Mouse (Mus musculus) kidney, embryonic 15.5 days (tissue): ENCODE measurements around the gene Slc17a9. TPM values are rescaled to one million over a fixed set of nuclear protein-coding genes. Genes with fewer than 3 reads are reported as not detected.

Experiments
- ATAC-seq: fragments of 200-750 bp; cut with Nextera tagmentation; replicated peaks from 2 replicates; pipeline ENCODE4 v1.8.0; 2017; ENCODE audit warnings: moderate TSS enrichment; ENCODE audit not compliant: low FRiP score
- H3K27ac ChIP-seq: fragments of 300-500 bp; sonication (generic); 2 replicates; pipeline ENCODE4 v1.5.1; 2015; ENCODE audit warnings: mild to moderate bottlenecking, inconsistent platforms
- H3K27me3 ChIP-seq: fragments of 300-500 bp; sonication (generic); 2 replicates; pipeline ENCODE4 v1.6.1; 2015; ENCODE audit warnings: inconsistent platforms
- H3K36me3 ChIP-seq: fragments of 300-500 bp; sonication (generic); 2 replicates; pipeline ENCODE4 v1.6.1; 2015; ENCODE audit warnings: inconsistent platforms
- H3K4me1 ChIP-seq: fragments of 300-500 bp; sonication (generic); 2 replicates; pipeline ENCODE4 v1.6.1; 2015; ENCODE audit warnings: inconsistent platforms
- H3K4me2 ChIP-seq: fragments of 300-500 bp; sonication (generic); 2 replicates; pipeline ENCODE4 v1.6.1; 2015; ENCODE audit warnings: moderate library complexity, mild to moderate bottlenecking, inconsistent platforms
- H3K4me3 ChIP-seq: fragments of 300-500 bp; sonication (generic); replicated peaks from 2 replicates; pipeline ENCODE4 v1.5.1; 2015; ENCODE audit warnings: mild to moderate bottlenecking, inconsistent platforms
- H3K9ac ChIP-seq: fragments of 300-500 bp; sonication (generic); 2 replicates; pipeline ENCODE4 v1.6.1; 2015; ENCODE audit warnings: mild to moderate bottlenecking, inconsistent platforms
- H3K9me3 ChIP-seq: fragments of 300-500 bp; sonication (generic); replicated peaks from 2 replicates; pipeline ENCODE4 v1.6.1; 2016; ENCODE audit warnings: inconsistent platforms
- WGBS: fragments of 180-500 bp; shearing (Covaris S2); methylation state at CpG from one replicate; pipeline ENCODE4 v1.1.7; 2015; ENCODE audit warnings: mixed read lengths; 5-methylcytosine and 5-hydroxymethylcytosine counted together
- polyA plus RNA-seq: library from polyadenylated mRNA; unstranded; fragments of >200 nt; fragmentation: Nextera tagmentation; extraction: Ambion mirVana; gene quantifications from 2 replicates; pipeline ENCODE4 v1.2.1, GENCODE M21; 2015

Gene Slc17a9
- polyA plus RNA-seq, 1 experiment from 2014 or later: 0.58 TPM

DNA sequence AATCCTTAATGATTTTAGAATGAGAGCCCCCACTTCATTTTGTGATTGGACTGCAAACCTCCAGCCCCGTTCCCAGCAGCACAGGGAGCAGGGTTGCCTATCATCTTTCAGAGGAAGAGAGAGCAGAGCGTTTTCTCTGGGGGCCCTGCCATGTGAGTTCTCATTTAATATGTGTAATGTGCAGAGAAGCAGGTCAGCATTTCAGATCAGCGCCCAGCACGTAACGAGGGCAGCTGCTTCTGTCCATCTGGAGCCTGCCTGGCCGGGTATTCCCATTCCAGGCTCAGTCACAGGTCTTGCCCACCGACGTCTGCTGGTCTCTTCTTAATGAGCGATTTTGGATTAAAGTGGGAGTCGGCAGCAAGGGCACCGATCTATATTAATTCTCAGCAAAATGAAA lies 39.9 kb downstream of the Slc17a9 start:
- no peak overlapping the region for H3K4me2 ChIP-seq
- no peaks in the 10 kb centered on the region for H3K4me1 ChIP-seq
- peaks cover 16% of the 10 kb centered on the region for H3K27me3 ChIP-seq
- no peaks in the 10 kb centered on the region for H3K36me3 ChIP-seq
- no peak overlapping the region for H3K27ac ChIP-seq
- 71% methylated on average over 11 of the region's 11 CpGs for WGBS
- no peak overlapping the region for H3K9ac ChIP-seq
- ATAC-seq: no peak
- no peaks in the 10 kb centered on the region for H3K9me3 ChIP-seq
- H3K4me3 ChIP-seq: no peak overlapping the region

DNA sequence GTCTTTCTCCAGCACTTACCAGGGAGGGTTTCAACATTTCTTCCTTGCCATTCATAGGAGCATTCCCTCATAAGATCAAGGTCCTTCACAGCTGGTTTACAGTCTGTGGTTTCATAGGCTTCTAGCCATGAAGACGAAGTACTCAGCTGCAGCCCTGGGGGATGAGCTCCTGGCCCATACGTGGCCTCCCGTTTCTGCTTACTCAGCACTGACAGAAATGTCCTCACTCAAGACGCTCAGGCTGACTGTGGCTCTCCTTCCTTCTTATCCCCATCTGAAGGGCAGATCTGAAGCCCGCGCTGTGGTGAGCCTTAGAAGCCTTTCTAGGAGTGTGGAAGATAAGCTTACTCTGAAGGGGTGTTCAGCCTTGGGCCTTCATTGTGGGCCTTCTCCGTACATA lies 40.6 kb downstream of the Slc17a9 start:
- no peak overlapping the region for H3K27ac ChIP-seq
- no peak overlapping the region for H3K9ac ChIP-seq
- 75% methylated on average over 7 of the region's 7 CpGs for WGBS
- H3K36me3 ChIP-seq: no peaks in the 10 kb centered on the region
- H3K27me3 ChIP-seq: peaks cover 23% of the 10 kb centered on the region
- H3K9me3 ChIP-seq: no peaks in the 10 kb centered on the region
- no peaks in the 10 kb centered on the region for H3K4me1 ChIP-seq
- H3K4me2 ChIP-seq: no peak overlapping the region
- H3K4me3 ChIP-seq: no peak overlapping the region
- ATAC-seq: no peak

DNA sequence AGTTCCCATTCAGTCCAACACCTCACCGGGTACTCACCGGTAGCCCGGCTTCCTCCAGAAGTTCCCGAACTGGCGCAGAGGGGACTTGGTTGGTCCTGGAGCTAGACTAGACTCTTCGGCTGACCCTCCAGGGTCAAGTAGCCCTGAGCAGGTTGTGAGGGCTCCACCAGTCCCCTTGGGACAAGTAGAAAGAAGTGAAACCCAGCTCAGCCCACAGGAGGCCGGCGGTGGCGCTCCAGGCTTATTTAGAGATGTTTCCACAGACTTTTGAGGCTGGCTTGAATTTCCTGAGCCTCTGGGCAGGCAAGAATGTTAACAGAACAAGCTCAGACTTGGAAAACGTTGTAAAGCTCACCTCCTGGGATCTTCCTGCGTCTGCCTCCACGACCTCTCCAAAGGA lies 50.2 kb downstream of the Slc17a9 start:
- no peak overlapping the region for H3K9ac ChIP-seq
- no peaks in the 10 kb centered on the region for H3K9me3 ChIP-seq
- peaks cover 11% of the 10 kb centered on the region for H3K4me1 ChIP-seq
- H3K27ac ChIP-seq: no peak overlapping the region
- 3% methylated on average over 12 of the region's 12 CpGs for WGBS
- H3K4me3 ChIP-seq: no peak overlapping the region
- ATAC-seq: no peak
- no peak overlapping the region for H3K4me2 ChIP-seq
- H3K27me3 ChIP-seq: peaks cover 100% of the 10 kb centered on the region
- no peaks in the 10 kb centered on the region for H3K36me3 ChIP-seq

DNA sequence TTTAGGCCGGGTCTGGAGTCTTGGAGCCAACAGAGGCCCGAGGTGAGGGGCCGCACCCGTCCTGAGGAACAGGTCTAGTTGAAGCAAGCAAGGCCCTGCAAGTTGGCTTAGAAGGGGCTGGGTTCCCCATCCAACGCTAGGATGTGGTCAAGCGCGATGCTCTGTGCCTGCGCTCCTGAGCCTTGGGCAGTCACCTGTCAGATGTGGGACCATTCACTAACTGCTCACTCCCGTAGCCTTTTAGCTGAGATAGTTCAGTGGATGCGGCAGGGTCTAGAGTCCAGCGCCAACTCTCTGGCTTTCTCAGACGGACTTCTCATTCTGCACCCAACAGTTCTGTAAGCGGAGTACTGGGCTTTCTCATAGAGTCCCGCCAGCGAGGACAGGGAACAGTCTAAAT lies 50.6 kb downstream of the Slc17a9 start:
- Histone ChIP-seq H3K9me3 (no peaks in the 10 kb centered on the region), H3K27ac (no peak overlapping the region), H3K4me2 (no peak overlapping the region), H3K36me3 (no peaks in the 10 kb centered on the region), H3K27me3 (peaks cover 98% of the 10 kb centered on the region), H3K9ac (no peak overlapping the region), H3K4me3 (no peak overlapping the region), H3K4me1 (peaks cover 11% of the 10 kb centered on the region)
- WGBS: 3% methylated on average over 15 of the region's 15 CpGs
- ATAC-seq: no peak

GRCm38 (mm10) chr2:180776793-180777192 lies 51.7 kb downstream of the Slc17a9 start, which contains the start of gene Bhlhe23:
Bhlhe23 (minus strand) TSS chr2:180776900.
- ATAC-seq: no peak
- no peaks in the 10 kb centered on the region for H3K9me3 ChIP-seq
- peaks cover 98% of the 10 kb centered on the region for H3K27me3 ChIP-seq
- 1% methylated on average over 28 of the region's 28 CpGs for WGBS
- no peak within 1 kb of the TSS for H3K9ac ChIP-seq
- H3K4me3 ChIP-seq: peak within 1 kb of the TSS; percentile 23
- H3K4me1 ChIP-seq: peaks cover 11% of the 10 kb centered on the region
- peak within 1 kb of the TSS; percentile 41 for H3K4me2 ChIP-seq
- no peaks in the 10 kb centered on the region for H3K36me3 ChIP-seq
- H3K27ac ChIP-seq: no peak within 1 kb of the TSS

DNA sequence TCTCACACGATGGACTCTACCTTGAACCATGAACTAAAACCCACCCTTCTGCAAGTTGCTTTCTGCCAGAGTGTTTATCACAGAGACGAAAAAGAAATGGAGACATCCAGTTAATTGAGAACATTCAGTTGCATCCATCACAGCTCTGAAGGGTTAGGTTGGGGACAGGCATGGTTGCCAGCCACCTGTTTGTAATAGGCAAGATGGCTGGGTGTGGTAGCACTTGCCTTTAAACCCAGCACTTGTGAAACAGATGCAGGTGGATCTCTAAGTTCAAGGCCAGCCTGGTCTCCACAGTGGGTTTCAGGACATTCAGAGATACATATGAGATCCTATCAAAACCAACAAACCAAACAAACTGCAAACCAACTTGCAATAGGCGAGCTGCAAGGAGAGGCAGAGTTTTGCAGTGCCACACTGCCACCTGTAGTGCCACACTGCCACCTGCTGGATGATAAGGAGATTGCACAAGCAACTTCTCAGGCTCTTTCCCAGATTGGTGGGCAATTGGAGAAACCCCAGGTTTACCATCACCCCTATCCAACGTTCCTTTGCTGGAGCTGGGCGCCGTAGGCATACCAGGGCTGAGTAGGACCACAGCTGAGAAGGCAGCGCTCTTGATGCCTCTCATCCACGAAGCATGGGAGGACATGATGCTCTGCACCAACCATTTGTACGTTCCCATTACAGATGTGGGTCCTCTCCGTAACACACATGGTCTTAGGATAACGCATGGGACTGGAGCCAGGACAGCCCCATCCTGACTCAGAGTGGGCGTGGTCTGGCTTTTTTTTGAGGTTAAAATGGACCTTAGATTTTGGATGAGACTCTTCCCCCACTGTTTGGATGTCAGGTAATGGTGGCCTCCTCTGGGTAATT lies 54.4 kb downstream of the Slc17a9 start:
- H3K9ac ChIP-seq: no peak overlapping the region
- H3K27ac ChIP-seq: no peak overlapping the region
- no peaks in the 10 kb centered on the region for H3K36me3 ChIP-seq
- ATAC-seq: 0 out of 2 replicates have a peak, but pooled peaks have one; percentile 22
- H3K9me3 ChIP-seq: no peaks in the 10 kb centered on the region
- no peak overlapping the region for H3K4me3 ChIP-seq
- peaks cover 11% of the 10 kb centered on the region for H3K4me1 ChIP-seq
- 22% methylated on average over 12 of the region's 12 CpGs for WGBS
- H3K27me3 ChIP-seq: peaks cover 78% of the 10 kb centered on the region
- H3K4me2 ChIP-seq: no peak overlapping the region

DNA sequence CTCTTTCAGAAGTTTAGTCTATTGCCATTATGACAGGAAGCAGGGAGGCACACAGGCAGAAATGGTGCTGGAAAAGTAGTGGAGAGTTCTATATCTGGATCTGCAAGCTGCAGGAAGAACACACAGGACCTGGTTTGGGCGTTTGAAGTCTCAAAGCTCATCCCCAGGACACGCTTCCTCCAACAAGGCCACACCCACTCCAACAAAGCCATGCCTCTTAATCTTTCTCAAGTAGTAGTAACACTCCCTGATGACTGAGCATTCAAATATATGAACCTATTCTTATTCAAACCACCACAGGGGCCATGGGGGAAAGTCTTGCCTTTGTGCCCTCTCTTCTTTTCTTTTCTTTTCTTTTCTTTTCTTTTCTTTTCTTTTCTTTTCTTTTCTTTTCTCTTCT lies 55.2 kb downstream of the Slc17a9 start:
- WGBS: 6% methylated on average over 2 of the region's 2 CpGs
- Histone ChIP-seq H3K9me3 (no peaks in the 10 kb centered on the region), H3K27ac (no peak overlapping the region), H3K4me1 (peaks cover 11% of the 10 kb centered on the region), H3K4me3 (no peak overlapping the region), H3K36me3 (no peaks in the 10 kb centered on the region), H3K4me2 (no peak overlapping the region), H3K27me3 (peaks cover 70% of the 10 kb centered on the region), H3K9ac (no peak overlapping the region)
- ATAC-seq: no peak

DNA sequence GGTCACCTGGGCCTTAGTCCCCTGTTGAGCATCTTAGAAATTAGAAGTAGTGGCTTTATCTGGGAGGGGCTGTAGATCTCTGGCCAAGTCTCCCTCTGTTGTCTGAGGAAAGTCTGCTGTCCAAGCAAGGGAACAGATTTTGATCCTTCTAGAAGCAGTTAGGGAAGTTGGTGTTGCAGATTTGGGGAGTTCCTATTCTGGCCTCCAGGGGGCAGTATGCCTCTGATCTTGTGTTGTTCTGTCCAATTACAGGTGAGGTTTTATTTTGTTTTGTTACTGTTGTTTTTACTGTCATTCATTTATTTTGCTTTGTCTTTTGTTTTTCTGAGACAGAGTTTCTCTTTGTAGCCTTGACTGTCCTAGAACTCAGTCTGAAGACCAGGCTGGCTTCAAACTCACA lies 61.7 kb downstream of the Slc17a9 start:
- Histone ChIP-seq H3K9ac (no peak overlapping the region), H3K27ac (no peak overlapping the region), H3K27me3 (peaks cover 47% of the 10 kb centered on the region), H3K4me1 (no peaks in the 10 kb centered on the region), H3K9me3 (no peaks in the 10 kb centered on the region), H3K4me3 (no peak overlapping the region), H3K4me2 (no peak overlapping the region), H3K36me3 (no peaks in the 10 kb centered on the region)
- ATAC-seq: no peak

DNA sequence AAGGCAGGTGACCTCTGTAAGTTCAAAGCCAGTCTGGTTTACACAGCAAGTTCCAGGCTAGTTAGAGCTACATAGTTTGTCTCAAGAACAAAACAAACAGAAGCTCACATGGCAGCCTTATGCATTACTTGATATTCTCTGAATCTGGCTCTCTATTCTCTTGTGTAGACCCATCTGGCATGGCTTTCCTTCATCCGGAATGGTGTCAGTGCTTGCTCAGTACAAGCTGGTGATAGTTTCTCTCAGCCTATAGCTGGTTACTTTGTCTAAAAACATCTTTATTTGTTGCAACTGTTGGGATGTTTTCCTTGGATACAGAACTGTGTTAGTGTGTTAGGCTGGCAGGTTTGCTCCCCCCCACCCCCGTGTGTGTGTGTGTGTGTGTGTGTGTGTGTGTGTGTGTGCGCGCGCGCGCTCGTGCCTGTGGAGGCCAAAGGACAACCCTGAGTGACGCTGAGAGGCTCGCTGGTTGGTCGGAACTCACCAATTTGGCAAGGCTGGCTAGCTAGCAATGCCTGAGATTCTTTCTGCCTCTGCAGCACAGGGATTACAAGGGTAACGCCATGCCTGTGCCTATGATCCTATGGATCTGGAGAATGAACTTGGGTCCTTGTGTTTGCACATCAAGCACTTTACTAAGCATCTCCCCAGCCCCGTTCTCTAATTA lies 62.6 kb downstream of the Slc17a9 start:
- H3K4me3 ChIP-seq: no peak overlapping the region
- H3K4me1 ChIP-seq: no peaks in the 10 kb centered on the region
- 72% methylated on average over 13 of the region's 13 CpGs for WGBS
- H3K9me3 ChIP-seq: no peaks in the 10 kb centered on the region
- H3K9ac ChIP-seq: no peak overlapping the region
- peaks cover 48% of the 10 kb centered on the region for H3K27me3 ChIP-seq
- H3K27ac ChIP-seq: no peak overlapping the region
- H3K4me2 ChIP-seq: no peak overlapping the region
- no peak for ATAC-seq
- no peaks in the 10 kb centered on the region for H3K36me3 ChIP-seq

- no peaks in the 10 kb centered on the region for H3K36me3 ChIP-seq
- H3K27ac ChIP-seq: no peak overlapping the region
- 15% methylated on average over 2 of the region's 2 CpGs for WGBS
- no peak overlapping the region for H3K9ac ChIP-seq
- H3K27me3 ChIP-seq: peaks cover 48% of the 10 kb centered on the region
- H3K4me3 ChIP-seq: no peak overlapping the region
- no peak for ATAC-seq
- H3K4me1 ChIP-seq: no peaks in the 10 kb centered on the region
- H3K4me2 ChIP-seq: no peak overlapping the region
- H3K9me3 ChIP-seq: no peaks in the 10 kb centered on the region
These were observed 63.3 kb downstream of the Slc17a9 start for GRCm38 (mm10) chr2:180788386-180788785.

DNA sequence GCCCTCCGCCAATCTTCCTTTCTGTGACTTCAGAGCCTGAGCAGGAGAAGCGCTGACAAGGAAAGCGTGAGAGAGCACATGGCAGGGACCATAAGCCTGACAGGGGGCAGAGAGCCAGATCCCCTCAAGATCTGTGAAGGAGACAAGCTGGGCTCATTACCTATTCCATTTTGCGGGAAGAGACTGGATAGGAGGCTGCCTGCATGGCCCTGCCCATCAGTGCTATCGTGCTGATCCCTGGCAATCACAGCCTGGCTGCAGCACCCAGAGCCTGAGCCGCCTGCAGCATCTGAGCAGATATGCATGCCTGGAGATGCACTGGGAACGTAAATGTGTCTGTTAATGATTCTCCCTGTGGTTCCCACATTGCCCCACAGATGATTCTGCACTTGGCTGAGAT lies 63.8 kb downstream of the Slc17a9 start:
- WGBS: 13% methylated on average over 6 of the region's 7 CpGs
- no peak overlapping the region for H3K27ac ChIP-seq
- no peak overlapping the region for H3K9ac ChIP-seq
- H3K27me3 ChIP-seq: peaks cover 44% of the 10 kb centered on the region
- no peaks in the 10 kb centered on the region for H3K4me1 ChIP-seq
- no peak for ATAC-seq
- no peak overlapping the region for H3K4me2 ChIP-seq
- H3K9me3 ChIP-seq: no peaks in the 10 kb centered on the region
- H3K4me3 ChIP-seq: no peak overlapping the region
- H3K36me3 ChIP-seq: no peaks in the 10 kb centered on the region

DNA sequence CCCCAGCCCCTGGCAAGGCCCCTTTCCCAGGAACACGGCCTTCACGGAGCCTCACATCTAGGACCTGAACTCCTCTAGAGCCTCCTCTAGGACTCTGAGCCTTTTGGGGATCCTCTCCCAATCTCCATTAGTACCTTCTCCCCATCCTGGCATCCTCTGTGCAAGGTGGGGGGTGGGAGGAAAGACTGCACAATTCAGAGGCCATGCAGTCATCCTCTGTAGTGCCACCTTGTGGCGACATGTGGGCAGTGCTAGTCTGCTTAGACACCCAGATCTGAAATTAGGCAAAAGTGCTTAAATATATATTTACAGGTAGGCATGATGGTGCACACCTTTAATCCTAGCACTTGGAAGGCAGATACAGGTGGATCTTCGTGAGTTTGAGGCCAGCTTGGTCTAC lies 66.6 kb downstream of the Slc17a9 start:
- Histone ChIP-seq H3K9ac (no peak overlapping the region), H3K36me3 (no peaks in the 10 kb centered on the region), H3K4me2 (no peak overlapping the region), H3K27me3 (peaks cover 44% of the 10 kb centered on the region), H3K27ac (no peak overlapping the region), H3K4me3 (no peak overlapping the region), H3K9me3 (no peaks in the 10 kb centered on the region), H3K4me1 (no peaks in the 10 kb centered on the region)
- ATAC-seq: no peak
- 48% methylated on average over 4 of the region's 4 CpGs for WGBS
